Mouse (Mus musculus) mouse embryonic stem cell (cell line): ENCODE data around the gene Serinc1.
"Not testable (repeated sequence)": the region's sequence is repeated elsewhere in the genome, so short reads cannot be mapped to it uniquely, and the experiment has no call there.

Experiments
- in situ Hi-C, 2 experiments: fragments of 300-500 bp; cut with MboI; formaldehyde crosslinking; loops; 1 replicate in 1 of 2; 3 replicates in 1 of 2; pipeline ENCODE4 v1.14.3; 2019 to 2020; ENCODE audit warnings: low sequenced_read_pairs in 2 of 2, low pct_unique_long_range_greater_than_20kb in 1 of 2, mixed read lengths in 1 of 2; ENCODE audit not compliant: unreplicated experiment in 1 of 2

The Serinc1 gene

DNA sequence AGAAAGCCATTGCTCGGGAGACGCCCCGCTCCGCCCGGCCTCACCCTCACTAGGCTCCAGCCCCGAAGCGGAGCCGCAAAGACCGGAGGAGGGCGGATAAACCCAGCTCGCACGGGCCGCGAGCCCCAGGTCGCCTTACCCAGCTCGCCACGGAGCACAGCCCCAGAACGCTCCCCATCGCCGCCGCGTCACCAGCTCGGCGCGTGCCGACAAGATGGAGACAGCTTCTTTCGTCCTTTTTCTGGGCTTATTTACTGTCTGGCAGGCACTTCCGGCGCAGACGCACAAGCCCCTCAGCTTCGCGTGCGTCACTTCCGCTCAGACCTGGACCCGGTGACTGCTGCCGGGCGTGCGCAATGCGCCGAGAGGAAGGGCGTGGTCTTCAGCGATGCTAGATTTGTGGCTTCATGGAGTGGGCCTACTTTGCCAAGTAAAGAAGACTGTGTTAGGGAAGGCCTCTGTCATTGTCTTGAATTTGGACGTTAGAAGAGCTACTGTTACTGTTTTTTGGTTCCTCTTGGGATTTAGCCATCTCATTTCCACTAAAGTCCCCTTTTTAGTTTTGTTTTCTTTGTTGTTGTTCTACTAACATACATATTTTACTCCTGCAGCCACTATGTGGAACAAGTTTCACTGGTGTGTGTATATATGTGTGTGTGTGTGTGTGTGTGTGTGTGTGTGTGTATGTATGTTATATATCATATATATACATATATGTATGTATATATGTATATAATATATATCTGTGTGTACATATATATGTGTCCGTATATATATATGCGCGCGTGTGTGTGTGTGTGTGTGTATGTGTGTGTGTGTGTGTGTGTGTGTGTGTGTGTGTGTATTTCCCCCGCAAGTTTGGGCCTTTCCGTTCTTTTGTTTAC, at the start of gene Serinc1:
Gene Serinc1, minus strand, starts transcription at position 313 of the 884 bp plus-strand sequence.
- in situ Hi-C loops, result no loop called here

- in situ Hi-C loops, result no loop called here
Measured at GRCm38 (mm10) chr10:57576721-57577120, 44.4 kb upstream of the Serinc1 start.

DNA sequence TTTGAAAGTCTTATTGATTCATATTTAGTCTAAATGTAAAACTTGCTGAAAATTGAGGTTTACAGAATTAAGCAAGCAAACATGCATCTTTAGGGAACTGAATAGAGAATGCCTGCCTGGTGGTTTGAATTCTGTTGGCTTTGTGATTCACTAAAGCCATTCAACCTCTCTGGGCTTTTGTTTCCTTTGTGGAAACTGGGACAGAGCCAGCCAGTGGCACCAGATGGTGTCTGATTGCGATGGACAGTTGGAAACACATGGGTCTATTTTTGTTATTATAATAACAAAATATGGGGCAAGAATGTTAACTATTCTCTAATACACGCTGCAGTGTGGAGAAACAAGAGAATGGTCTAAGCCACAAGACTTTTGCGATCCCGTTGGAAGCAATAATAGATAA, 39.8 kb upstream of the Serinc1 start:
- in situ Hi-C loops, result no loop called here

DNA sequence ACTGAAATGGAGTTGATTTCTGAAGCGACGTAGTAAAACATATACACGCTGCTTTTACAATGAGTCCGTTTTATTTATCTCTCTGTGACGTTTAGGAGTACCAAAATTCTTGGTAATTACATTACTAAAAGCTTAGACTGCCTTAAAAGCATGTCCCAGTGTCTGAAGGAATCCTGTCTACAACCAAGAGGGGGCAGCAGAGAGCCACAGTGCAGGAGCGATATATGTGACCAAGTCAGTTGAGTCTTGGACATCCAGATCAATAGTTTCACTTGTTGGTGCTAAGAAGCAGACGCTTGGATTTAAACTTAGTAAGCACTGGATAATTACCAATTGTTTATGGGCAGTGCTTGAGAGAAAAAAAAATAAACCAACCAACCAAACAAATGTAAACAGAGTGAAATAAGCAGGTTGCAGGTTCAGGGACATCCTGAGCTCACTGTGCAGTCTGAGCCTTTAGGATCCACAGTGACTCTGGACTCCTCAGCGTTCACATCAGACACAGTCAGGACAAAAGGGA, 38.9 kb upstream of the Serinc1 start:
- in situ Hi-C loops, result no loop called here

DNA sequence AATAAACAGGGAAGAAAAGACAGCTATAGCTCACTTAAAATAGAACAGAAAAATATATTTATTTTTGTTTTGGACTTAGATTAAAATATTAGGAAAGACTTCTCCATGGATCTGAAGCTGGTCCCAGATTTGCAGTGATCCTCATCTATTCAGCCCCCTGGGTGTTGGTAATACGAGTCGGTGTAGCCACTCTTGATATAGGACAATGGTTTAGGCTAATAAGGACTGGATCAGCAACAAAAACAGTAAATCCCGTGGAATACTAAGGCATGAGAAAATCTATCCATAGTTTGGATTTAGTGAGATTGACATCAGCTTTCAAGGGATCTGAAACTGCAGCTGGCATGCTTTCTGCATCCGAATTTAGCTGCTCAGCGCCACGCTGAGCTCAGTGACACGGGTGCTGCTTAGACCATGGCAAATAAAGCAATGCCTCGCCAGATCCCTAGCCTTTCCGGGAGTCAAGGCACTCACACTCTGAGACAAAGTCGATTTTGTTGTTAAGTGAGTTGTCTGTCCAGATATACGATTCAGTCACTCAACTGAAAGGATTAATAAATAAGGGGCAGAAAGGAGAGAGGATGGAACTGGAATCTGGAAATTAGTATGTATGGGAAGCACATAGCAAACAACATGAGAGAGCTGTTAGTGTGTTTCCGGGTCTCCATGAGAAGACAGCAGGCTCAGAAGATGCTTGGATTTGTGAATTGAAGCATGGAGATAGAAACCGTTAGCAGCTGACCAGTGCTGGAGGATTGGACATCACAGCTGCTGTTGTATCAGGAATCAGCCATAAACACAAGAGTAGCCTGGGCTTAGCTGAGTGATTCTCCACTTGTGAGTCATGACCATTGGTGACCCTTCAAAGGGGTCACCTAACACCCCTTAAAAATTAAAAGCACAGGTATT, 36.9 kb upstream of the Serinc1 start:
- in situ Hi-C loops, result no loop called here

DNA sequence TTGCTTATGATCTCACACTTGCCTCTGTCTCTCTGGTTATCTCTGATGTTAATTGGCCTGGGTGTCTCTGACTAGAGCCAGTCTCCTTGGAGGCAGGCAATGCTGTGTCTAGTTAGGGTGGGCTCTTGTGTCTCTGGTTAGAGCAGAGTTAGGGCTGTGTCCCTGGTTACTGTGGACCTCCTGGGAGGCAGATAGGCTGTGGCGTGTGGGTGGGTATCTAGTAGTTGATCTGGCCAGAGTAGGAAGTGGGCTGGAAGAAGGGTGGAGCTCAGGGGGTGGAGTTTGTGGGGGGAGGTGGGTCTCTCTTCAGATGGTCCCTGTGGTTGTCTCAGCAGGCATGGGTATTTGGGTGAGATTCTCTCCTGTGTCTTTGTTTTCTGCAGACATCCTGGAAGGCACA, 33.9 kb upstream of the Serinc1 start:
- in situ Hi-C loops, result no loop called here

- in situ Hi-C loops, result no loop called here
Measured at GRCm38 (mm10) chr10:57557597-57557996, 25.3 kb upstream of the Serinc1 start.

DNA sequence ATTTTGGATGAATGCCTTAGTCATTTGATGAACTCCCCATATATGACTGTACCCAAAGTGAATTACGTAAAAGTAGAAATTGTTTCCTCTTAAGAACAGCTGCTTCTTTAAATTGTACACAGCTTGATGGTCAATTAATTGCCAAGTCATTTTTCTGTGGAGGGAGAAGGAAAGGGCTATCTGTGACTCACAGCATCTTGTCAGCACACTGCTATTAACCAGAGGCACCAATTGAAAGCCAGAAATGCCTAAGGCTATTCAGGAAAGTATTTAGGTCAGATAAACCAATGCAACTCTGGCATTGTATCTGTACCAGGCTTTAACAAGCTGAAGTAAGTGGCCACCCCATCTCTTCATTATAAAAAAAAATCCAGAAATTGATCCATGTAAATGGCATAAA, 21.4 kb upstream of the Serinc1 start:
- in situ Hi-C loops, result no loop called here

DNA sequence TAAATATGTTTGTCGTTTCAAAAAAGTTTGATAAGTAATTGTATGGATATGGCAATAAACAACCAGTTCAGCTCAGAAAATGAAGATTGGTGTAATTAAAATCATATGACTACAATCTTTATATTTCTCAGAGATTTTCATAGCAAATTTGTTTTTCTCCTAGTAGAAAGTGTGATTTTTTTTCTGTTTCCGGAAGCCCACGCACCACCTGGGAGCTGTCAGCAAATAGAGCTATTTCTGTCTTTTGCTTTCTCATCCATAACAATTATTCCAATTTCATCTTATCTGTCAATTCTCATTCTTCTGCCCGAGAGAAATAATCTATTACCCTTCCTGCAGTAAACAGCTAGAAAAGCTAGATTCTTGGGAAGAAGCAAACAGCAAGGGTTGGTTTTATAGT, 17.3 kb upstream of the Serinc1 start:
- in situ Hi-C loops, result no loop called here

GRCm38 (mm10) chr10:57543890-57544289, 11.6 kb upstream of the Serinc1 start:
- in situ Hi-C loops, result not testable (repeated sequence)

DNA sequence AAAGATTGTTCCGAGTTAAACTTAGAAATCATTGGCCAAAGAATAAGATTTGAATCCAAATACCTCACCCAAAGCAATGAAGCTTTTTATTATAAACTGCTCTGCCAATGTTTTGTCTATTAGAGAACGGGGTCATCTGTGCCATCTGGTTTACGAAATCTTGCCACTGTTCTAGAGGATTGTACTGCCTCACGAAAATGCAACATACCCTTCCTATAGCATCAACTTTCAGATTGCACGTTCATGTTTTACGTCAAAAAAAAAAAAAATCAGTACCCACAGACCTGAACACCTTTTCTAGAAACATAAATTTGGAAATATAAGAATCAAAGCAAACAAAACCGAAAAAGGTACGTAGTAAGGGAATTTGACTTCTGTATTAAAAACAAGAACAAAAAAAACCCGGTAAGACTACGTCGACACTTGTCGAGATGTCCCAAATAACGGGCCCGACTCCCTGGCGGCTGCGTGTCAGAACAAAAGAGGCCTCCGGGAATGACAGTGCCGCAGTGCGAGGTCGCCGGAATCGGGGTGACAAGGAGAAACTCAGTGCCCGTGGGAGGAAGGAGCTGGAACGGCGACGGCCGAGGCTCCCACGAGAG, 613 bp downstream of the Serinc1 start:
- in situ Hi-C loops, result no loop called here

DNA sequence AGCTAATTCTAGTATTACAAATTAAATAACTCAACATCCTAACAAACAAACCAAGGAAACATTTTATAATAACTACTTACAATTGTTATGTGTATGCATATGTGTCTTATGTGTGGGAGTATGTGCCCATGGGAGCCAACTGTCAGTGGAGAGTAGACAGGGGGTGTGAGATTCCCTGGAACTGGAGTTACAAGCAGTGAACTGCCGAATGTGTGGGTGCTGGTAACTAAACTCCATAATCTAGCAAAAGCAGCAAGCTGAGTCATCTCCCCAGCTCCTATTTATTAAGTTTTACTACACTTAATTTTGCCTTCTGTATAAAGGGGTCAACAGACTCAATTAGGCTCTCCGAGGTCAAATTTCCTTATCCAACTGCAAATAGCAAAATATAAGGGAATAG, 1.3 kb downstream of the Serinc1 start:
- in situ Hi-C loops, result no loop called here

- in situ Hi-C loops, result no loop called here
Measured at GRCm38 (mm10) chr10:57526469-57526868, 5.9 kb downstream of the Serinc1 start.

- in situ Hi-C loops, result loop anchor here in 1 of 2 experiments (25.0 kb wide), 1 partner anchor 972 kb away; the partner anchor contains the start of gene Ccdc138
Measured at GRCm38 (mm10) chr10:57515278-57515677, 17.1 kb downstream of the Serinc1 start.

DNA sequence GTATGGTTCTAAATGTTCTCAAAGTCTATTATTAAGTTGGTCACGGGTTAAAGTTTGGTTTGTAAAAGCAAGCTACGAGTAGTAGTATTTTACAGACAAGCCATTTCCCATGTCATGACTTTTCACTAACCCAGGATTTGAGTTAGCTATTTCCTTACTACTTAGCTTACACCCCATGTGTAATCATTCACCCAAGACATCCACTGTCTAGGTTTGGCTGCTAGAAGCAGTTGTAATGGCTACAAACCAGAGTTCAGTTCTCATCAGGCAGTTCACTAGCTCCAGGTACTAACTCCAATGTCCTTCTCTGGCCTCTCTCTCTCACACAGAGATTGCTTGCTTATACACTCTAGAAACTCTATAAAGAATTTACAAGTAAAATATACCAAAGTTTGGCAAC, 17.7 kb downstream of the Serinc1 start:
- in situ Hi-C loops, result loop anchor here in 1 of 2 experiments (25.0 kb wide), 1 partner anchor 973 kb away; the partner anchor contains the start of gene Ccdc138

DNA sequence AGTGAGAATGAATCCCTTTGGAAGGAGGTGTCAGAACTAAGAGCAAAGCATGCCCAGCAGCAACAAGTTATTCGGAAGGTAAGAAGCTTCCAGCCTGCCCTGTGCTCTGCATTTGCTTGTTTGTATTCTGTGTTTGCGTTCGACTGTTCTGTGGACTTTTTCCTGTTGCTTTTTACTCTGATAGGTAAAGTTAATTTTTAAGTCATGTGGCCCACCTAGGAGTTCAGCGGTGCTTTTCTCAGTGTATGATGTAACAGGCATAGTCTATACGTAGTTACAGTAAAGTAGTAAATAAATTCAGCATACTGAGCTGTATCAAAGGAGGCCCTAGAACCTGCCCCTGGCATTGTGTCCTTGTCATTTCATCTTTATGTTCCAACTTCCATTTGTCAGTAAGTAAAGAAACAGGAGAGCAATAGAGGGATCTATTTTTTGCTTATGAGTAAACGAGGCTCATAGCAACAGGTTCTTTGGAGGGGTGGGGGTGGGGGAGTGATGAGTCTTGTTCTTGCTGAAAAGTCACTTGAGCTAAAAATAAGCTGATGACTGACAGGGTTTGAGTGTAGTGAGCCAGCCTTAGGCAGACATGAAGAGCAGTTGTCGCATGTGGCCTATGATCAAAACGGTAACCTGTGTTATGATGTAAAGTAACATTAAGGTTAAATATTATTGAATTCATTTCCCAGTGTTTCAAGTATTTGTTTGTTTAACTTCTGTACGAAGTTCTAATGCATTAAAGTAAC, 32.7 kb downstream of the Serinc1 start:
- in situ Hi-C loops, result loop anchor here (25.0 kb wide), 2 partner anchors 988 to 1112 kb away; partner anchors contain the start of genes Gja1 (in 2 of the 2) and Ccdc138 (in 1 of the 2)

DNA sequence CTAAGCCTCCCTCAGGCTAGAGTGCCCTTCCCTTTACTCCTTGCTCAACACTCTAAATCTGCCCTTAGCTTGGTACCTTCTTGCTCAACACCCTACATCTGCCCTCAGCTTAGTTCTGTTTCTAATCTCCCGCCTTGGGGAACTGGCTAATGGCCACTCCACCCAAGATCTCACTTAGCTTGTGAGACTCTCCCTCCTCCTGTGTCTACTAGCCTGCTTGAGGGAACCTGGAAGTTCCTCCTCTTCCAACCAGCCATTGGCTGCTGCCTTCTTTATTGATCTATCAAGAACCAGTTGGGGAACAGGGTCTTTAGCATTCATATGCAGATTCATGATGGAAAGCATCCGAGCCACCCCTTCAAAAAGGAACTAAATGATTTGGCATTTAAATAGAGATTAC, 40.3 kb downstream of the Serinc1 start:
- in situ Hi-C loops, result loop anchor here (25.0 kb wide), 1 partner anchor 1105 kb away; the partner anchor contains the start of gene Gja1 (in 2 of the 2)

DNA sequence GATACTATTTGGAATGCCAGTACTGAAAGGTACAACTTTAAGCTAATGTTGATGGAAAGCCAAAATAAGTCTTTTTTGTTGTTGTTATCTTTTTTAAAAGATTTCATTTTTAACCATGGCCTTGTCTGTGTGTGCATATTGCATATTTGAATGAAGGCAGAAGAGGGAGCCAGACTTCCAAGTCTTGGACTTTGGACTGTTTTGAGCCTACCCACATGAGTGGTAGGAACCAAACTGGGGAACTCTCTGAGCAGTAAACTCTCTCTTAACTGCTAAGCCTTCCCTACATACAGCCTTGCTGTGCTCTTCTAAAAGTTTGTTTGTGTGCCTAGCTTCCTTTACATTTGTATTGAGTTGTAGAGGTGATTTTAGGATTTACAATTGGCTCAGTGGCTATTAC, 43.7 kb downstream of the Serinc1 start:
- in situ Hi-C loops, result loop anchor here (25.0 kb wide), 1 partner anchor 1101 kb away; the partner anchor contains the start of gene Gja1 (in 2 of the 2)
